Mouse (Mus musculus) heart, postnatal 10 days (tissue): ENCODE data around the gene Arl15. TPM values are rescaled to one million over a fixed set of nuclear protein-coding genes. Genes with fewer than 3 reads are reported as not detected.
A peak's percentile ranks its signal among the peaks of the same experiment; 100 is the strongest.
"Not testable (repeated sequence)": the region's sequence is repeated elsewhere in the genome, so short reads cannot be mapped to it uniquely, and the experiment has no call there.

ENCODE experiments used
- DNase-seq, 2 experiments: peaks; one replicate each; pipeline ENCODE4 v3.0.0; 2021
- intact Hi-C: fragments of 180-260 bp; cut with DNase I; formaldehyde crosslinking; loops from one replicate; pipeline ENCODE4 v1.15.1; 2025
- total RNA-seq, 2 experiments: library from RNA; stranded (reverse); gene quantifications; 2 replicates each; pipeline ENCODE4 v1.2.3; 2021

The Arl15 gene
- total RNA-seq = 10 to 100 TPM; 15.9 to 18.0 TPM

DNA sequence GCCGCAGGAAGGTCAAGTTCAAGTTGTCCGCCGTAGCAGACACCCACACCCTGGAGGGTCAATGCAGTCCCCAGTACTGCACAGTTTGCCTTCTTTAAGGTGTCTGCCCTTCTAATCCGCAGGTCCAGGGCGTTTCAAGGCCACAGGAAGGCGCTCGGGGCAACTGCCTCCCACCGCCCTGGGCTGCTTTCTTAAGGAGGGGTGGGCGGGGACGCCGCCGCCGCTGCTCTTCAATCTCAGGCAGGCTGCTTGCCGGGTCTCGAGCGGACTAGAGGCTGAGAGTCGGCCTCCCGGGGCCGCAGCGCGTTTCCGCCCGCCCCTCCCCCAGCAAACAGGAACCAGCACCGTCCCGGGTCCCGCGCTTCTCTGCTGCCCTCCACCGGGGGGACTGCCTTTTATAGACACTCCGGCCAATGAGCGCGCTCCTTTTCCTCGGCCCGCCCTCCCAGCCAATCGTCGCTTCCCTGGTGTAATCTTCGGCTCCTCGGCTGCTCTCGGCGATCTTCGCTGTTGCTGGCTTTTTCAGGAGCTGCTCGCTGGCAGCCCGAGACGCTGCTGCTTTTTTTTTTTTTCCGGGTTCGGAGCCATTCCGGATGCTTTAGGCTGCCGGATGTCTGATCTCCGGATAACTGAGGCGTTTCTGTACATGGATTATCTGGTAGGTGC lies at the start of gene Arl15:
Gene Arl15 (plus strand): TSS at position 467 of the 666 bp plus-strand sequence.
- DNase-seq = peak; percentile 99
- intact Hi-C loops = loop anchor here (1.0 to 10.0 kb wide), 4 partner anchors 23 to 581 kb away; no protein-coding TSS in a partner anchor

DNA sequence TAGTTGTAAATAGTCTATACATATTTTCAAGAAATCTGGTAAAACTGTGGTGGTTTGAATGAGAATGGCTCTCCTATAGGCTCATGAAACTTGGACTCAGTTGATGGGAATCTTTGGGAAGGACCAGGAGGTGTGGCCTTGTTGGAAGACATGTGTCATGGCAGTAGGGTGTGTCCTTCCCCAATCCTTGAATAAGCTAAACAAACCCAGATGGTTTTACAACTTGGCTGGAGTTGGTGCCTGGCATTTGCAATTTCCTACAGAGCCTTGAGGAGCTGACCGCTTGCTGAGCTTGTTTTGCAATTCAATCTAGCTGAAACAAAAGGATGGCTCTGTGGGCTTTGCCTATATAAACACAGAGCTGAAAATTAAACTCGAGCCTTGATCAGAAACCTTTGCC lies 49.0 kb upstream of the Arl15 start:
- DNase-seq = no peak
- intact Hi-C loops = no loop called here

DNA sequence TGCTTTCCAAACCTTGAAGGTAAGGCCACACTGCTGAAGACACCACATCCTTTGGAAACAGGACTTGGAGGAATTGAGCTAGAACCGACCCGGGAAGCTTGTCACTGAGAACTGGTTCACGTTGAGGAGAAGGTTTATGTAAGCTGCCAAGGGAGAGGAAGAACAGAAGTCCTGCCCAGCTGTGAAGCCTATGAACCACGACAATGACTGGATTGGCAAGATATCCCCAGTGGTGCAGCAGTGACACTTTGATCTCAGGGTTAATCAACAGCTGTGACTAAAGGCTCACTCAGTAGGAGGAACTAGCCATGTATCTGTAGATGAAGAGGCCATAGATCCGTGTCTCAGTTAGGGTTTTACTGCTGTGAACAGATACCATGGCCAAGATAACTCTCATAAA lies 43.5 kb upstream of the Arl15 start:
- intact Hi-C loops = no loop called here
- no peak for DNase-seq

DNA sequence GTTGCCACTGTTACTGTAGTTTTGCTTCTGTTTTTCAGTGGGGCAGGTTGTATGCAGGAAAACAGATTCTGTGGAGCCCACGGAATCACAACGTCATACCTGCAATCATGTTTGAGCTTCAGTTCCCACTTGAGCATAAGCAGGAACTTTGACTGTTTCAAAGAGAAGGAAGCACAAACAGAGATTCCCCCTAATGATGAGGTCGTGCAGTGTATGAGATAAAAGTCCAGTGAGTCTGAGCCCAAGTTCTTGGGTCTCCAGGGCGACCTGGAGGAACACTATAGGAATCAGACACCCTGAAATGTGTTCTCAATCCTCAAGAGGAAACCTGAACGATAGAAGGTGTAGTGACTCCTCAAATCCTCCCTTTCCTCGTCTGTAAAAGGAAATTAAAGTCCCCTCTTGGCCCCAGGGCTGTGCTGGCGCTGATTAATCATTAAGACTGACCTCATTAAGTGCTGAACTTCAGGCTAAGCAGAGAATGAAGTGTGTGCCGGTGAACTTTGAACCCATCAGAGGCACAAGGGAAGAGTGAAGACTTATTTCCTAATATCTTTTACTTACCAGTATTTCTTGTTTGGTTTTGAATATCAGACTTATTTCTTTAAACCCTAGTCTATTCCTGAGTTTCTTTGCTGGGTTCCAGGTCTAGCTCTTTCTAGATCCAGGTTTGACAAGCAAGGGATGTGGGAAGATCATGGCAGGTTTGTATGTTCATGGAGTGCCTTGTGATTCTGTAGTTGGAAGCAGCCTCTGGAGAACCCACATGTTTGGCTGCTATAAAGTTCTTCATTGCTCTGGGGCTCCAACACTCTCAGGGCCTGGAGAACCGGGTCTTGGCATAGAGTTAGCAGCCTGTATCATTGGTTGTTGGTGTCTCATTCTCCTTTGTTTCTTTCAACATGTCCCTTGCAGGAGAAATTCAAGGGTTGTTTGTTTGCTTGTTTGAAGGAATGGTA lies 39.3 kb upstream of the Arl15 start:
- intact Hi-C loops = no loop called here
- DNase-seq = no peak

DNA sequence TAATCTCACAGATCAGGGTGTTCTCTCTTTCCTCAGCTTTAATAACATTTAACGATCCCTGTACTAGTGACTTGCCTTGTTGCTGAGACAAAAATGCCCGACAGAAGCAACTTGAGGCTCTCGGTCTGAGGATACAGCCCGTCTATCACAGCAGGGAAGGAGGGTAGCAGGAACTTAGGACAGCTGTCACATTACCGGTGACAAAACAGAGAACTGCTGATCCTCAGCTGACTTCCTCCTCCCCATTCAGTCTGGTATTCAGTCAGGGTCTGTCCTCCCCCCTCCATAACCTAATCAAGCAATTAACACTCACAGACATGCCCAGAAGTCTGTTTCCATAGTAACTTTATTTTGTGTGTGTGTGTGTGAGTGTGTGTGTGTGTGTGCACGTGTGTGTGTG lies 38.5 kb upstream of the Arl15 start:
- DNase-seq = no peak
- intact Hi-C loops = no loop called here

DNA sequence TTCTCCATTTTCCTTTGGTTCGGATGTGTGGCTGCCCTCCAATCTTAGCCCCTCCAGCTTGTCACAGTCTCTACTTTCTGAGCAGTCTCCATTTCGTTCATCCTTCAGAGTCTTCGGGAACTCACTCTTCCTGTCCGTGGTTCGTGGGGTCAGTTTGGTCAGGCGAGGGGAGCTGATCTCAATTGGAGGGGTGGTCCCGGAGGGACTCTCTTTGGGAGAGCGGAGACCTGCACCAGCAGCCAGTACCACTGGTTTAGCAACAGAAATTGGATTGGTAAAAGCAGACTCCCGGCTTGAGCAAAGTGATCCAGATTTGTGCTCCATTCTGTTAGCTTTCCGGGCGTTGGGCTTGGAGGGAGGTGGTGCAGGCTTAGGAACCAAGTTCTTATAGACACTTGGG lies 32.6 kb upstream of the Arl15 start:
- DNase-seq = no peak
- intact Hi-C loops = no loop called here

DNA sequence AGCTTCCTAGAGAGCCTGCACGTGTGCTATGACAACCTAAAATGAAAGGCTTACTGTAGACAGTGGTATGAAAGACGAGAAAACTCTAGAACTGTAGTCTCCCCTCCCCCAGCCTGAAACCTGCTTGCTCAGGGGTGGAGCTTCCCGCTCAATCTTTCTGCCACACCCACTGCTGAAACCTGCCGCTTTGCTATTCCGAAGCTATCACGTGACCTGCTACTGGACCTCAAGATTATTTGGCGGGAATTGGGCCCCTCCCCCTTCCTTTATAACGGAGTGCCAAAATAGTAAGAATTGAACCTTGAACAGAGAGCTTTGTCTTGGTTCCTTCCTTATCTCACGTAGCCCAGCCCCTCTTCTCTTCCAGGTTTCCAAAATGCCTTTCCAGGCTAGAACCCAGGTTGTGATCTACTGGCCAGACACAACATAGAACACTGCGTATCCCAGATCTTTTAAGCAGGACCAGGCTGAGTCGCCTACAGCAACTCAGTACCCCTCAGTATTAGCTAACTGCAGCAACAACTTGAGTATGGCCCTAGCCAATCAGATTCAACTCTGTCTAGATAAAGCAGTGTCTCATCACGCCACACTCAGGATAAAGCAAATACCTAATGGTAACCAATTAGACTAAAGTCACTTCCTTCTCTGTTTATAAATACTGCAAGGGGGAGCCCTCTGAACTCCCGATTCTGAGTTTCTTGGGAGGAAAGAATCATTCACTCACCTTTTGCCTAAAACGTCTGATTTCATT lies 31.4 kb upstream of the Arl15 start:
- DNase-seq = no peak
- intact Hi-C loops = no loop called here

DNA sequence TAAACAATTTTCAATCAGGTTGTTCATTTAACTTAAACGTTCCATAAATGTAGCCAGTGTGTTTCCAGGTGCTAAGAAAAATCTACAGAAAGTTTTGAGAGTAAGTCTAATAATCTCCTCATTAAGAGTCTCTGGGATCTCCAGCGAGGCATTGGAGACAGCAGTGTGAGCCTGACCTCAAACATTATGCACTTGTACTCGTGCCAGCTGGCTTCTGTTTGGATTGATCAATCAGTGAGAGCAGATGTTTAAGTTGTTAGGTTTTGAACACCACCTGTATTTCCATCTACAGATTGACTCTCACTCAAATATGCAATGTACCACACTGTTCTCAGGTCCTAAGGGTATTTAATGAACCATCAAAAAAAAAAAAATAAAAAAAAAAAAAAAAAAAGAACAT lies 28.9 kb upstream of the Arl15 start:
- DNase-seq = no peak
- intact Hi-C loops = no loop called here

DNA sequence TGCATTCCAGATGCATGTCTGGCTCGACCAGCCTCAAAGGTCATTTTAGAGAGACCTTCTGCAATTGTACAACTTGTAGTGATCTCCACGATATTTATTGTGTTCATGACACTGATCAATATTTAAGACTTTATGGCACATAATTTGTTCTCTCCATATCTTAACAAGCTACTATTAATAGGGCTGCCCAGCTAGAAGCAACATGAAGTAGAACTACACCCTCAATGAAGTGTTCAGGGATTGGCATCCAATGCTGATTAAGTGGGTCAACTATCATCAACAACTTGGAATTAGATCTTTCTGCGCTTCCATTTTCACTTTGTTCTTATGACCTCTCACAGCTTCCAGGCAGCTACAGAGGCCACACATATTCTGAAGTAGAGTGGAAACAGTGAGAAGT lies 24.5 kb upstream of the Arl15 start:
- no peak for DNase-seq
- intact Hi-C loops = no loop called here

DNA sequence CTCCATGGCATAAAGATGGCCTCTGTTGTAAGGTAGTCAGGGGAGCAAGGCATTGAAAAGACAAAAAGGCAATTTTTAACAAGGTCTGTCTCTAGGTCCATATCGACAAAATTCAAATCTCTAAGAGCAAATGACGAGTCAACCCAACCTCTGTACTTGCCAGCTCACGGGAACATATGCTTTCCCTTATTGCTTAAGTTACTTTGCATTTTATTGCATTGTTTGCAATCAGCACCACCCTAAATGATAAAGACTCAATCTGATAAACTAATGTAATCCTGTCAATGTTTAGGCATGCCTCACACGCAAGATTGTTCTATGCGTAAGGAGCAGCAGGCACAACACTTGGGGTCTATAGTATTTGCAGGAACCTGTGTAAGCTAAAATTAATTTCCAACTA lies 24.0 kb upstream of the Arl15 start:
- no peak for DNase-seq
- intact Hi-C loops = no loop called here

DNA sequence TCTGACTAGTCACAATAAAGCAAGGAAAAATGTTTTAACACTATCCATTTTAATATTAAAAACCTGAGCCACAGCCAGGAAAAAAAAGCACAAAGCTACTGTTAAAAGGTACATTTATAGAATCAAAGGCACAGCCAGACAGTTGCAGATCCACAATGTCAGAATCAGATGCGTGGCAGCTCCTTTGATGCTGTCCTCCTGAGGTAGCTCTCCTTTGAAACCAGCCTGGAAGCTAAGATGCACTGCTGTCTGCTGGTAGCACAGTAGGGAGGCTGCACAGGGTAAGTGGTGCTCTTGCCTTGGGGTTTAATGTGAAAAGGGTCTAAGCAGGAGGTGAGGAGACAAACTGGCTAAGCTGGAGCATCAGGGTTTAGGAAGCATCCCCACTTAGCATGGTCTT lies 23.0 kb upstream of the Arl15 start:
- intact Hi-C loops = no loop called here
- no peak for DNase-seq

DNA sequence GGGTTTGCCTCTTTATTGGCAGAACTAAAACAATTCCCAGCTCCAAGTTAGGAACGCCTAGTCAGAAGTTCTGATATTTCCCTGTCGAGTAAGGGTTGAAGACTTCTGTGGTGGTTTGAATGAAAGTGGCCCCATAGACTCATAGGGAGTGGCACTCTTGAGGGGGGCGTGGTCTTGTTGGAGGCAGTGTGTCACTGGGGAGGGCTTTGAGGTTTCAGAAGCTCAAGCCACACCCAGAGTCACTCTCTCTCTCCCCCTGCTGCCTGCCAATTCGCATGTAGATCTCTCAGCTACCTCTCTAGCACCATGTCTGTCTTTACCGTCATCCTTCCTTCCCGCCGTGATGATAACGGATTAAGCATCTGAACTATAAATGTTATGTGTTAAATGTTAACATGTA lies 19.5 kb upstream of the Arl15 start:
- no peak for DNase-seq
- intact Hi-C loops = no loop called here

DNA sequence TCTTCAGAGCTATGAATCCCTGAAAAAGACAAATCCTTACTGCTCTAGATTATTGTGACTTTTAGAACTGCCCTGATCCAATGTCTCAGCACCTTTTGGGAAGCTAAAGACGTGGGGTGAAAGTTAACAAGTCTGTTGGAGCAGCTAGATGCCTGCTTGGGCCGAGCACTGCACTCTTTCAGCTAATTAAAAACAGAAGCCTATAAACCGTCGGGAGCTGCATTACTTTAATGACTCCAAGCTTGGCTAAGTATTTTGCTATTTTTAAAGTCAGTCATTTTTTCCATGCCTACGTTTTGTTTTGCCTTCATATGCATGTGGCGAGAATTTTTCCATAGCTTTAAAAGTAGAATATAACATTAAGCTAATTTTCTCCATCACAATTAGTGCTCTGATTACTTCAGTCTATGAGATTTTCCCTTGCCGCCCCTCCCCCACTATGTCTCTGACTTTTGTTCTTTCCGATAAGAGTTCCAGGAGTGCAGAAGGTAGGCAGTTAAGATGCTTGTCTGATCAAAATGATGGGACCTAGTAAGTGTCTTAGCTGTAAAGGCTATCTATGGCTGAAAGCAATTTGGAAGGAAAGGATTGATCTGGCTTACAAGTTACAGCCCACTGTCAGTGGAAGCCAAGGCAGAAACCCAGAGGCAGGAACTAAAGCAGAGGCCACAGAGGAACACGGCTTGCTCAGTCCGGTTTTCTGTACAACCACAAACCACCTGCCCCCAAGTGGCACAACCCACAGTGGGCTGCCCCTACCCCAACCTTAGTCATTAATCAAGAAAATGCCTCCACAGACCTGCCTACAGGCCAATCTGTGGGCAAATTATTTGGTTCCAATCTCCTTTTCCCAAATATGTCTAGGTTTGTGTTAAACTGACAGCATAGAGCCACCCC lies 18.8 kb upstream of the Arl15 start:
- no peak for DNase-seq
- intact Hi-C loops = no loop called here

DNA sequence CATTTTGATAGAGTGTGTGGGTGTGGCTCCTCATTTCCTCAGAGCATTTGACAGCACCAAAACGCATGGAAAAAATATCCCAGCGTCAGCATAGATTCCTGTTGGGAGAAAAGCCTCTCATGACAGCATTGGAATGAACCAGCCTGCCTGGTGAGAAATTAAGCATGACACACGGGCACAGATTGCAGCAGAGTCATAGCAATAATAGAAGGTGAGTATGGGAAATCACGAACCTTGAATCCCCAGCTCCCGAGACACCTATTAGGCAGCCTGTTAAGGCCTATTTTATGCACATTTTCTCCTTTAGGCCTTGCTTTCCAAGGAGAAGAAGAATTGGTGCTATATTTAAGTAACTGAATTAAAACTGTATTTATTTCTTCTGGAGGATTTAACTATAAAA lies 8.5 kb upstream of the Arl15 start:
- DNase-seq = no peak
- intact Hi-C loops = no loop called here

DNA sequence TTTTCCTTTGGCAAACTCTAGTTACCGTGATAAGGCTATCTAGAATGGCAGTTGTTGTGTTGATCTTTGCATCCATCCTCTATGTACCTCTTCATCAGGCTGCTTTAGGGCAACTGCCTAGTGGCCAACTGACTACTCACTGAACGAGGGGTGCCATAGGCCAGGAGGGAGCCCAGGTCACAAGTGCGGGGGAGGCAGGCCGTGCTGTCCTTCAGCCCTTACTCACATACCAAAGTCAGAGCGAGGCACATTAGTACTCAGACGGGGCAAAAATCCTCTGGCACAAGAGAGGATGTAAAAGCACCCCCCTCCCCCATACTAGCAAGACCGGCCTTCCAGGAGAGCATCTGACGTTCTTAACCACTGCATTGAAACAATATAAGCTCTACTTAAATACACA lies 7.2 kb upstream of the Arl15 start:
- intact Hi-C loops = no loop called here
- no peak for DNase-seq

DNA sequence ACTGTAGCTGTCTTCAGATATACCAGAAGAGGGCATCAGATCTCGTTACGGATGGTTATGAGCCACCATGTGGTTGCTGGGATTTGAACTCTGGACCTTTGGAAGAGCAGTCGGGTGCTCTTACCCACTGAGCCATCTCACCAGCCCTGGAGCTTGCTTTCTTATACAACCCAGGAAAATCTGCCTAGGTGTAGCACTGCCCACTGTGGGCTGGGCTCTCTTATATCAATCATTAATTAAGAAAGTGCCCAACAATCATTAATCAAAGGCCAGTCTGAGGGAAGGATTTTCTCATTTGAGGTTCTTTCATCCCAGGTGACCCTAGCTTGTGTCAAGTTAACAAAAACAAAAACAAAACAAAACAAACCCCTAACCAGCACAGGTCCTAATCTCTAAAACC lies 4.3 kb upstream of the Arl15 start:
- intact Hi-C loops = loop anchor here (10.0 kb wide), 1 partner anchor 585 kb away; no protein-coding TSS in a partner anchor

DNA sequence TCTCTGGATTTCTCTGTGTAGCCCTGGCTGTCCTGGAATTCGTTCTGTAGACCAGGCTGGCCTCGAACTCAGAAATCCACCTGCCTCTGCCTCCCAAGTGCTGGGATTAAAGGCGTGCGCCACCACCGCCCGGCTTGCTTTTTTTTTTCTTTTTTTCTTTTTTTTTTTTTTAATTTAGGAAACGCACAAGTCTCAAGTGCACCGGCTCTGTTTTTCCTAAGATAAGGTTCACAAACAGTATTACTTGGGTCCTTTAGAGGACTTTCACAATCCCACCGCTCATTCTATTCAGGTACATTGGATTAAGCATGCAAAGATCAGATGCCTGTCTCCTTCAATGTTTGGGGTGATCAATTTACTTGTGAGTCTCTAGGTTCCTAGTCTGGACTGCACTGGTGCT lies 668 bp upstream of the Arl15 start:
- DNase-seq = no peak
- intact Hi-C loops = loop anchor here (1.0 to 10.0 kb wide), 4 partner anchors 23 to 581 kb away; no protein-coding TSS in a partner anchor

More for the DNA sequence above, 4.3 kb upstream of the Arl15 start:
- DNase-seq = not testable (repeated sequence)

DNA sequence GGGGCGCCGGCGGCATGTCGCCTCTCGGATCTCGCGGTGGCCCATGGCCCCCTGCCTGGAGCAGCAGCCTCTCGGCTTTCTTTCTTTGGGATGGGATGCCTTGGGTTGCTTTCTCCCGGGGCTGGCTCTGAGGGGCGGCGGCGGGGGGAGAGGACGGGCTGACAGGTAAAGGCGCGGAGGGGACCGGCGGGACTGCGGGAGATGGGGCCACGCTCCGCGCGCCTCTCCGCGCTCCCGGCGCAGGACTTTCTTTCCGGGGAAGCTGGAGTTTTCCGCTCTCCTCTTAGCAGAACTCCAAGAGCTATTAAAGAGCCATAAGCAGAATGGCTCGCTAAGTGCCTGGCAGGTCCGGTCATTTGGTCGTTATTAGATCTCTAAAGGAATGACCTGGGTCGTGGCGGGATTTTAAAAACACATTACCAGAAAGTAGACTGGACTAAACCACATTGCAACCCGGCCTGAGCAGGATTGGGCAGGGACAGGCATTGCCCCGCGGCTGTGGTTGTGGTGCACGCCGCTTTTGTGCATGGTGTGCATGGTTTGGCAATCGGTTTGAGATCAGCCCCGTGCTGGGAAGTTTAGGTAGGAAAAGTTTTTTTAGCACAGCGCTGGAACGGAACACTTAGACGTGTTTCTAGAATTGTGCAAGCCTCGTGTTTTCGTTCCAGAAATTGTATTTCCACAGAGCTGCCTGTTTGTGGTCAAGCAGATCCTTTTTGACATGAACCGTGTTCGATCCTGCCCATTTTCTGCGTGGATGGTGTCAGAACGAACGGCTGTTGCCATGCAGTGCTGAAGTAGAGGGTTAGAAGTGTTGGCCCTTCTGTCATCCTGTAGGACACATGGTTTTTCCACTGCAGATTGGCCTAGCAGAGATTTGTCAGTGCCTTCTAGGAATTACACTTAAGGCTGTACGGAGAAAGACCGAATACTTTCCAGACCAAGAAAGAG lies 675 bp downstream of the Arl15 start:
- intact Hi-C loops = loop anchor here (1.0 to 10.0 kb wide), 5 partner anchors 22 to 580 kb away; no protein-coding TSS in a partner anchor
- DNase-seq = no peak

DNA sequence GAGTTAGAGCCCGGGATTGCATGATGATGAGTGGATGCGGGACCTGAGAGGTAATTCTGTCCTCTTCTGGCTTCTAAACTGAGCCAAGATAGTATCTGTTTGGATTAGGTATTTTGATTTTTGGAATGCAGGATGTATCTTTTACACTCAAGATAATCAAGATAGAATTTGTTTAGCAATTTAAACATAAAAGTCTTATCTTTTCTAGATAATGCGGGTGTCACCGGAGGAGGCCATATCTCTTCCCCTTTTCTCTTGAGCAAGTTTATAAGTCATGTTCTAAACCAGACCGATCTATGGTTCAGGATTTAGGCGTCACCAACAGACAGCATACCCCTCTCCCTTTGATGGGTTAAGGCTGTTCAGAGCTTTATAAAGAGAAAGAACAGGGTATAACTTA lies 3.1 kb downstream of the Arl15 start:
- intact Hi-C loops = loop anchor here (5.0 to 10.0 kb wide), 2 partner anchors 50 to 577 kb away; no protein-coding TSS in a partner anchor
- DNase-seq = no peak
